Mouse (Mus musculus) CH12.LX (cell line): ENCODE results near the gene Fgfr2. TPM values are rescaled to one million over a fixed set of nuclear protein-coding genes. Genes with fewer than 3 reads are reported as not detected.

ENCODE experiments used
- DNase-seq: peaks from one replicate; pipeline ENCODE4 v3.0.0-alpha.2; 2013; ENCODE audit errors: extremely low read depth
- H3K27ac ChIP-seq: 2 replicates; pipeline ENCODE4 v1.5.1; 2012; ENCODE audit warnings: low read depth, mild to moderate bottlenecking, control low read depth, moderate library complexity; ENCODE audit not compliant: insufficient read depth
- H3K27me3 ChIP-seq: replicated peaks from 2 replicates; pipeline ENCODE3; 2012; ENCODE audit warnings: inconsistent platforms
- H3K36me3 ChIP-seq, 2 experiments: replicated peaks in 1 of 2; 2 replicates each; pipeline versions ENCODE3 to v1.6.1; 2012; ENCODE audit warnings: inconsistent platforms in 1 of 2, low read length in 1 of 2, mild to moderate bottlenecking in 1 of 2, mixed read lengths in 1 of 2, moderate library complexity in 1 of 2; ENCODE audit not compliant: control insufficient read depth in 1 of 2, insufficient read depth in 1 of 2
- H3K4me1 ChIP-seq, 2 experiments: 2 replicates each; pipeline ENCODE4 v1.6.1; 2012; ENCODE audit warnings: inconsistent platforms in 1 of 2, moderate library complexity in 1 of 2; ENCODE audit not compliant: insufficient read depth in 2 of 2, control insufficient read depth in 1 of 2
- H3K4me2 ChIP-seq: 2 replicates; pipeline ENCODE4 v1.6.1; 2012; ENCODE audit warnings: low read depth, mild to moderate bottlenecking, control low read depth; ENCODE audit not compliant: poor library complexity, insufficient read depth, severe bottlenecking
- H3K4me3 ChIP-seq, 3 experiments: fragments of 150-350 bp in 1 of 3; sonication (generic) in 1 of 3; replicated peaks in 1 of 3; 2 replicates each; pipeline versions ENCODE3 to v1.5.1; 2011 to 2012; ENCODE audit warnings: low read depth in 2 of 3, low read length in 2 of 3, mild to moderate bottlenecking in 2 of 3, moderate library complexity in 2 of 3, control low read depth in 1 of 3, improper control_type of control experiment in 1 of 3, inconsistent platforms in 1 of 3, mixed read lengths in 1 of 3; ENCODE audit not compliant: poor library complexity in 1 of 3
- H3K79me2 ChIP-seq: replicated peaks from 2 replicates; pipeline ENCODE4 v1.6.1; 2012; ENCODE audit warnings: mild to moderate bottlenecking, moderate library complexity; ENCODE audit not compliant: control insufficient read depth, poor library complexity, insufficient read depth, severe bottlenecking; ENCODE audit errors: extremely low read depth
- H3K9ac ChIP-seq: 2 replicates; pipeline ENCODE4 v1.6.1; 2012; ENCODE audit warnings: low read depth, mild to moderate bottlenecking, control low read depth, moderate library complexity; ENCODE audit not compliant: insufficient read depth
- H3K9me3 ChIP-seq: replicated peaks from 2 replicates; pipeline ENCODE3; 2012; ENCODE audit warnings: low read length, inconsistent platforms, mixed read lengths
- BHLHE40 ChIP-seq: IDR thresholded peaks from 2 replicates; pipeline ENCODE4 v1.6.1; 2011; ENCODE audit warnings: mild to moderate bottlenecking, low read depth, low read length, improper control_type of control experiment
- CHD1 ChIP-seq: IDR thresholded peaks from 2 replicates; pipeline ENCODE4 v1.6.1; 2012; ENCODE audit warnings: low read depth, low read length, improper control_type of control experiment, inconsistent platforms
- CHD2 ChIP-seq: IDR thresholded peaks from 2 replicates; pipeline ENCODE4 v1.6.1; 2011; ENCODE audit warnings: low read length, improper control_type of control experiment
- ELF1 ChIP-seq: IDR thresholded peaks from 2 replicates; pipeline ENCODE4 v1.6.1; 2014; ENCODE audit warnings: low read depth, mild to moderate bottlenecking, inconsistent platforms, low read length, improper control_type of control experiment
- EP300 ChIP-seq: IDR thresholded peaks from 2 replicates; pipeline ENCODE4 v1.6.1; 2011; ENCODE audit warnings: low read length, improper control_type of control experiment
- ETS1 ChIP-seq: conservative IDR thresholded peaks from 2 replicates; pipeline ENCODE4 v1.6.1; 2012; ENCODE audit warnings: low read depth, mild to moderate bottlenecking, inconsistent platforms, low read length, improper control_type of control experiment, moderate library complexity
- IRF4 ChIP-seq: IDR thresholded peaks from 2 replicates; pipeline ENCODE4 v1.6.1; 2014; ENCODE audit warnings: low read depth, mild to moderate bottlenecking, inconsistent platforms, low read length, improper control_type of control experiment
- JUND ChIP-seq: conservative IDR thresholded peaks from 2 replicates; pipeline ENCODE4 v1.6.1; 2011; ENCODE audit warnings: low read depth, low read length, improper control_type of control experiment
- KAT2A ChIP-seq: IDR thresholded peaks from 2 replicates; pipeline ENCODE4 v1.6.1; 2012; ENCODE audit warnings: low read length, improper control_type of control experiment, inconsistent platforms; ENCODE audit not compliant: insufficient replicate concordance
- MAFK ChIP-seq: IDR thresholded peaks from 2 replicates; pipeline ENCODE4 v1.6.1; 2011; ENCODE audit warnings: low read length, improper control_type of control experiment; ENCODE audit not compliant: insufficient replicate concordance
- MAZ ChIP-seq: IDR thresholded peaks from 2 replicates; pipeline ENCODE4 v1.6.1; 2012; ENCODE audit warnings: low read depth, mild to moderate bottlenecking, inconsistent platforms, low read length, improper control_type of control experiment, moderate library complexity
- MEF2A ChIP-seq: IDR thresholded peaks from 2 replicates; pipeline ENCODE4 v1.6.1; 2014; ENCODE audit warnings: low read depth, mild to moderate bottlenecking, inconsistent platforms, low read length, improper control_type of control experiment, borderline replicate concordance
- MXI1 ChIP-seq: IDR thresholded peaks from 2 replicates; pipeline ENCODE4 v1.6.1; 2011; ENCODE audit warnings: mild to moderate bottlenecking, low read depth, low read length, improper control_type of control experiment
- MYC ChIP-seq: IDR thresholded peaks from 2 replicates; pipeline ENCODE4 v1.6.1; 2011; ENCODE audit warnings: low read depth, mild to moderate bottlenecking, improper control_type of control experiment, low read length
- NRF1 ChIP-seq: IDR thresholded peaks from 2 replicates; pipeline ENCODE4 v1.6.1; 2014; ENCODE audit warnings: low read depth, mild to moderate bottlenecking, inconsistent platforms, low read length, improper control_type of control experiment, moderate library complexity
- PAX5 ChIP-seq: IDR thresholded peaks from 2 replicates; pipeline ENCODE4 v1.6.1; 2012; ENCODE audit warnings: low read length, inconsistent platforms, mixed read lengths
- POLR2A ChIP-seq: IDR thresholded peaks from 2 replicates; pipeline ENCODE4 v1.6.1; 2011; ENCODE audit warnings: low read depth, mild to moderate bottlenecking, improper control_type of control experiment, low read length
- POLR2AphosphoS2 ChIP-seq: IDR thresholded peaks from 2 replicates; pipeline ENCODE4 v1.6.1; 2011; ENCODE audit warnings: low read depth, low read length, improper control_type of control experiment
- RAD21 ChIP-seq: IDR thresholded peaks from 2 replicates; pipeline ENCODE4 v1.6.1; 2011; ENCODE audit warnings: low read depth, mild to moderate bottlenecking, low read length, improper control_type of control experiment, moderate library complexity
- SIN3A ChIP-seq: IDR thresholded peaks from 2 replicates; pipeline ENCODE4 v1.6.1; 2012; ENCODE audit warnings: low read length, improper control_type of control experiment, inconsistent platforms
- TBP ChIP-seq: conservative IDR thresholded peaks from 2 replicates; pipeline ENCODE4 v1.6.1; 2011; ENCODE audit warnings: low read depth, low read length, improper control_type of control experiment
- TCF12 ChIP-seq: IDR thresholded peaks from 2 replicates; pipeline ENCODE4 v1.6.1; 2014; ENCODE audit warnings: low read depth, mild to moderate bottlenecking, inconsistent platforms, low read length, improper control_type of control experiment
- UBTF ChIP-seq: IDR thresholded peaks from 2 replicates; pipeline ENCODE4 v1.6.1; 2012; ENCODE audit warnings: low read depth, mild to moderate bottlenecking, inconsistent platforms, low read length, improper control_type of control experiment, moderate library complexity
- USF2 ChIP-seq: conservative IDR thresholded peaks from 2 replicates; pipeline ENCODE4 v1.6.1; 2011; ENCODE audit warnings: low read depth, low read length, improper control_type of control experiment
- dilution Hi-C: fragments of 300-500 bp; cut with MboI; formaldehyde crosslinking; loops from 2 replicates; pipeline ENCODE4 v1.14.3; 2020; ENCODE audit warnings: low sequenced_read_pairs; ENCODE audit not compliant: extremely low pct_unique_long_range_greater_than_20kb, extremely low pct_ligation_motif_present
- in situ Hi-C: fragments of 300-500 bp; cut with MboI; formaldehyde crosslinking; loops from 3 replicates; pipeline ENCODE4 v1.14.3; 2019; ENCODE audit warnings: low sequenced_read_pairs, low pct_ligation_motif_present, low pct_unique_long_range_greater_than_20kb, mixed read lengths
- polyA plus RNA-seq: library from polyadenylated mRNA; unstranded; fragments of >175 nt; gene quantifications from 2 replicates; pipeline ENCODE4 v1.2.1, GENCODE M21; 2012; ENCODE audit warnings: low read depth; ENCODE audit not compliant: insufficient read length
- total RNA-seq, 2 experiments: library from RNA; depleted of rRNA; stranded (reverse); fragments of 300-350 nt in 1 of 2; fragments of >200 nt in 1 of 2; gene quantifications; 2 replicates each; pipeline ENCODE4 v1.2.3; 2012 to 2014

Fgfr2 gene
- total and polyA plus RNA-seq, 3 experiments, result not detected

GRCm38 (mm10) chr7:132731558-132731957, 391.6 kb downstream of the Fgfr2 start:
- Histone ChIP-seq H3K4me2 (no peak overlapping the region), H3K27ac (no peak overlapping the region), H3K27me3 (no peaks in the 10 kb centered on the region), H3K4me1 (peaks cover 35 to 77% of the 10 kb centered on the region in 2 experiments), H3K9me3 (no peaks in the 10 kb centered on the region), H3K4me3 (no peak overlapping the region), H3K79me2 (no peaks in the 10 kb centered on the region), H3K36me3 (peaks cover 17 to 79% of the 10 kb centered on the region in 2 experiments), H3K9ac (no peak overlapping the region)
- in situ Hi-C loops, result no loop called here
- no peak for TF ChIP-seq MXI1
- no peak for TF ChIP-seq UBTF
- TF ChIP-seq CHD1, result no peak
- no peak for TF ChIP-seq JUND
- no peak for TF ChIP-seq TCF12
- no peak for TF ChIP-seq PAX5
- no peak for TF ChIP-seq CHD2
- no peak for TF ChIP-seq SIN3A
- no peak for TF ChIP-seq BHLHE40
- TF ChIP-seq KAT2A, result no peak
- DNase-seq, result no peak
- dilution Hi-C loops, result no loop called here

DNA sequence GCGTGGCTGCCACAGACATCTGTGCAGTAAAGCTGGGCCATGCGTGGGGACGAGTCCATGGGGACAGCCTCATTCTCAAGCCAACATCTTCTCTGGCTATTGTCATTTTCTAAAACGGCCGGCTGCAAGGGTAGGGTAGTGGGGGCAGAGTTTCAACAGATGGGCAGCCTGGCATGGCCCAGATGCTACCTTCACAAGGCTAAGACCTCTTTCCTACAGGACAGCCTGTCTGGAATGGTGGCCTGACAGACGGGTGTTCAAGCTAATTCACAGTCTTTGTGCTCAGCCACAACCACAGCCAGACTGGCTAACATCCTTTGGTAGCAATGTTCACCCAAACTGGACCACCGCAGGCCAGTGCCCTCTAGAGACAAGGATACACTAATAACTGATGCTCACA, 392.6 kb downstream of the Fgfr2 start:
- DNase-seq, result no peak
- TF ChIP-seq NRF1, result no peak
- TF ChIP-seq USF2, result no peak
- H3K27ac ChIP-seq, result peak overlapping the region; percentile 29
- peaks cover 17 to 81% of the 10 kb centered on the region in 2 experiments for H3K36me3 ChIP-seq
- no peak overlapping the region for H3K4me3 ChIP-seq
- H3K4me2 ChIP-seq, result no peak overlapping the region
- no peaks in the 10 kb centered on the region for H3K9me3 ChIP-seq
- dilution Hi-C loops, result no loop called here
- no peaks in the 10 kb centered on the region for H3K27me3 ChIP-seq
- no peak overlapping the region for H3K9ac ChIP-seq
- H3K4me1 ChIP-seq, result peaks cover 24 to 73% of the 10 kb centered on the region in 2 experiments
- in situ Hi-C loops, result no loop called here
- H3K79me2 ChIP-seq, result no peaks in the 10 kb centered on the region

GRCm38 (mm10) chr7:132729093-132729831, 393.9 kb downstream of the Fgfr2 start:
- no peaks in the 10 kb centered on the region for H3K9me3 ChIP-seq
- in situ Hi-C loops, result no loop called here
- H3K4me2 ChIP-seq, result no peak overlapping the region
- peaks cover 31 to 72% of the 10 kb centered on the region in 2 experiments for H3K4me1 ChIP-seq
- H3K79me2 ChIP-seq, result no peaks in the 10 kb centered on the region
- peak overlapping the region; percentile 47 for H3K9ac ChIP-seq
- DNase-seq, result peak; percentile 68
- H3K4me3 ChIP-seq, result no peak overlapping the region
- no peaks in the 10 kb centered on the region for H3K27me3 ChIP-seq
- H3K27ac ChIP-seq, result peak overlapping the region; percentile 77
- dilution Hi-C loops, result no loop called here
- peaks cover 10 to 79% of the 10 kb centered on the region in 2 experiments for H3K36me3 ChIP-seq
- TF ChIP-seq BHLHE40 (peak; percentile 34; the same call in 1 of the 2 replicates), MAFK (no peak), SIN3A (peak; percentile 74), EP300 (peak; percentile 55), NRF1 (peak; percentile 66), CHD2 (no peak), POLR2AphosphoS2 (no peak), MXI1 (peak; percentile 82), TCF12 (peak; percentile 91), MYC (peak; percentile 83), TBP (no peak), MEF2A (peak; percentile 50; the same call in 1 of the 2 replicates), ELF1 (no peak), CHD1 (peak; percentile 99), POLR2A (peak; percentile 51; the same call in 1 of the 2 replicates), IRF4 (peak; percentile 47; the same call in 1 of the 2 replicates), ETS1 (peak; percentile 57; the same call in 1 of the 2 replicates), RAD21 (no peak; the same call in 1 of the 2 replicates), PAX5 (no peak), MAZ (0 out of 2 replicates have a peak, but pooled peaks have one; percentile 67)
